Mouse (Mus musculus) layer of hippocampus, adult 8-10 months (tissue): Measurements from ENCODE around the gene Selenbp1. TPM values are rescaled to one million over a fixed set of nuclear protein-coding genes. Genes with fewer than 3 reads are reported as not detected.
"Not testable (repeated sequence)": the region's sequence is repeated elsewhere in the genome, so short reads cannot be mapped to it uniquely, and the experiment has no call there.

ENCODE experiments used
- DNase-seq, 2 experiments: peaks; one replicate each; pipeline ENCODE4 v3.0.0; 2022; ENCODE audit warnings: low spot score in 2 of 2
- total RNA-seq, 4 experiments: library from RNA; stranded (reverse); gene quantifications; 2 replicates each; pipeline ENCODE4 v1.2.4; 2022

Selenbp1 gene
- total RNA-seq, 4 experiments from 2014 or later = 11.1 to 14.5 (median 12.5) TPM

GRCm38 (mm10) chr3:94932279-94932678, 577 bp upstream of the Selenbp1 start:
- DNase-seq = not testable (repeated sequence)

GRCm38 (mm10) chr3:94933604-94934003, 748 bp downstream of the Selenbp1 start:
- not testable (repeated sequence) for DNase-seq

DNA sequence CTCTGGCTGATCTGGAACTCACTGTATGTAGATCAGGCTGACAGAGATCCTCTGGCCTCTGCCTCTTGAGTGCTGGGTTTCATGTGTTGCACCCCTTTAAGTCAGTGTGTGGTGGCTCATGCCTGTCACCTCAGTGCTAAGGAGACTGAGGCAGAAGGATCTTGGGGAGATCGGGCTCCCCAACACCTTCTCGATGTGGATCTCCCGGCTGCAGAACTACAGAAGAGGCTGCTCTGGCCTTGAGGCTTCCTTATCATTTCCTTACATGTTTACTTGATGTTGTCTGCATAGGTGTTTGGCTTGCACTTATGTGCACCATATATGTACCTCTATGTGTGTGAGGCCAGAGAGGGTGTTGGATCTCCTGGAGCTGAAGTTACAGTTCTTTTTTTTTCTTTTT, 1.7 kb downstream of the Selenbp1 start:
- not testable (repeated sequence) for DNase-seq

DNA sequence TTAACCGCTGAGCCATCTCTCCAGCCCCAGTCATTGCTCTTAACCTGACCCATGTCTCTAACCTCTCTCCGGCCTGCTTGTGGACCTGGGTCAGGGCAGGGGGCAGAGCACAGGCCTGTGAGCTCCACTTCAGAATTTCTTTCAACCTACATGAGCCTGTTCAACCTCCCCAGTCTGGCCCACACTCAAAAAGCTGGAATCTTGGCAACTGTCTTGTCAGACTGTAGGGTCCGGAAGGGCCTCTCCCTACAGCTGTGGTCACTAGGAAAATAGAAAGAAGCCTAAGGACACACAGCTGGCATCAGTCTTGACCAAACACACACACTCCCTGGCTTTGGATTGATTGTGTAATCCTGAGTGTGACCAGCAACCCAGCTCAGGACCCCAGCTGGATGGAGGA, 2.5 kb downstream of the Selenbp1 start:
- DNase-seq = not testable (repeated sequence)

DNA sequence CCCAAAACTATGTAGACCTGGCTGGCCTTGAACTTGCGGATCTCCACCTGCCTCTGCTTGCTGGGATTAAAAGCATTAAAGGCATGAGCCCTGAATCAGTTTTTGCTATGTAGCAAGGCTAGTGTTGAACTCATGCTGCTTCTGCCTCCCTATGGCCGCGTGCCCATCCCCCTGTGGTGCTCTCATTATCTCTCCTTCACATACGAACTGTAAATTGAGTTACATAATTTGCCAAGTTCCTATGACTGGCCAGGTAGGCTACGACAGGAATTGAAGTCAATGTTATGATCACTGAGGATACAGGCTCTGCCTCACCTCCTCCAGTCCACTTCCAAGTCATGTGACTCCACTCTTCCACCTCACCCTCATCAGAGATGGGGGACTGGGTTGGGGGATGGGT, 3.3 kb downstream of the Selenbp1 start:
- DNase-seq = not testable (repeated sequence)

DNA sequence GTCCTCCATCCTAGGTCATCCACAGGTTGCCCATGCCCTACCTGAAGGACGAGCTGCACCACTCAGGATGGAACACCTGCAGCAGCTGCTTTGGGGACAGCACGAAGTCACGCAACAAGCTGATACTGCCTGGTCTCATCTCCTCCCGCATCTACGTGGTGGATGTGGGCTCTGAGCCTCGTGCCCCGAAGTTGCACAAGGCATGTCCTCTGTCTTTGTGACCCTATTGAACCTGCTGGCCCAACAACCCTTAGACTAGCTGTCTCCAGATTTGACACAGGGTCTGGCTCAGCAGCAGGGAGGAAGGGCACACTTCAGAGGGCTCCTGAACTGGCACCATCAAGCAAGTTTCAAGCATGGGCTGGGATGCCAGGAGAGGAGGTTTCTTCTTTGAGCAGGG, 4.3 kb downstream of the Selenbp1 start:
- not testable (repeated sequence) for DNase-seq

- DNase-seq = not testable (repeated sequence)
Observed at GRCm38 (mm10) chr3:94940033-94940432, 7.2 kb downstream of the Selenbp1 start.

DNA sequence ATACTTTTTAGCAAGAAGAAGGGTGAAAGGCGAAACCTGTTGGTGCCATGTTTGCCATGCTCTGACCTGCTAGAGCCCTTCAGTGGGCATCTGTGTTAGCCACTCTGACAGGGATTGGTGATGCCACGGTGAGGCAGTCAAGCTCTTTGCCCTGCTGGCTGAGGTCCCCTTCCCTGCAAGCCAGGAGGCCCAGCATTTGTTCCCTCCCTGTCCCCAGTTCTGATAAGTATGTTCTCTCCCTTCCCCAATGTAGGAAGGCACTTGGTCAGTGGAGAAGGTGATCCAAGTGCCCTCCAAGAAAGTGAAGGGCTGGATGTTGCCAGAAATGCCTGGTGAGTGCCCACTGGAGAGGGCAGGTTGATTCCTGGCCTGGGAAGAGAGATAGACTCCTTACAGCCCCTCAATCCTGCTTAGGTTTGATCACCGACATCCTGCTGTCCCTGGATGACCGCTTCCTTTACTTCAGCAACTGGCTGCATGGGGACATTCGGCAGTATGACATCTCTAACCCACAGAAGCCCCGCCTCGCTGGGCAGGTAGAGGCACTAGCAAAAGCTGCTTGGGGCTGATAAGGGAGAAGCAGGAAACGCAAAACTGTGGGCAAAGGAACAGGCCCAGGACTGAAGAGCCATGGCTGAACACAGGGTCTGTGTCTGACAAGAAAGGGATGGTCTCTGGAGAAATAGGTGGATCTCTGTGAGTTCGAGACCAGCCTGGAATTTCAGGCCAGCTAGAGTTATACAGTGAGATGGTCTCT, 9.5 kb downstream of the Selenbp1 start:
- DNase-seq = not testable (repeated sequence)

DNA sequence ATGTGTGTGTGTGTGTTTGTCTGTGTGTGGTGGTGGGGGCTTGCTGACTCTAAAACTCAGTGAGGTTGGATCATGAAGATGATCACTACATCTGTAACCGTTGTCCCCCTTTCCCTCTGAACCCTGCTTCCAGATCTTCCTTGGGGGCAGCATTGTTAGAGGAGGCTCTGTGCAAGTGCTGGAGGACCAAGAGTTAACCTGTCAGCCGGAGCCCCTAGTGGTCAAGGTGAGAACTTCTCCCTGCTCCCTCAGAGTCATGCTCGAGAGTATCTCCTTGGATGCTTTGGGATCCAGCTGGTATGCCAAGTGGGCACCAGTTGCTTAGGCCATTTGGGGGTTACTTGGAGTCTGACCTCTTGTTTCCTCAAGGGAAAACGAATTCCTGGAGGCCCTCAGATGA, 10.8 kb downstream of the Selenbp1 start:
- not testable (repeated sequence) for DNase-seq

- no peak for DNase-seq
Observed at GRCm38 (mm10) chr3:94948066-94948614, 15.3 kb downstream of the Selenbp1 start.

- DNase-seq = no peak
Observed at GRCm38 (mm10) chr3:94949645-94950044, 16.8 kb downstream of the Selenbp1 start.

DNA sequence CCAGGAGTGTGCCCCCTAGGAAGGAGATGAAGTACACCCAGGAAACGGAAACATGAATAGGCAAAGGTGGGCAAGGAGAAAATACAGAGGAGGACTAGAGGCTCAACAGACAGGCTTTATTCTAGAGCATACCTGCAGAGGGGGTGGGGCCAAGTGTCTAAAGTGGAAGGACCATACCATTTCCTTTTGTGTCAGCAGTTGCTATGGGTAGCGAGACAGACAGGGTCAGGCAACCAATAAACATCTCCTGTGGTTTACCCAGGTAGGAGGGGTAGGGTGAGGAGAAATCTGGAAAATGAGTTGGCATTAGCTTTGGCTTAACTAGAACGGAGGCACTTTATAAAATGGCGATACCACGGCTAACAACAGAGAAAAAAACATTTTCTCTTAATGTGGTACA, 19.9 kb downstream of the Selenbp1 start:
- DNase-seq = no peak

DNA sequence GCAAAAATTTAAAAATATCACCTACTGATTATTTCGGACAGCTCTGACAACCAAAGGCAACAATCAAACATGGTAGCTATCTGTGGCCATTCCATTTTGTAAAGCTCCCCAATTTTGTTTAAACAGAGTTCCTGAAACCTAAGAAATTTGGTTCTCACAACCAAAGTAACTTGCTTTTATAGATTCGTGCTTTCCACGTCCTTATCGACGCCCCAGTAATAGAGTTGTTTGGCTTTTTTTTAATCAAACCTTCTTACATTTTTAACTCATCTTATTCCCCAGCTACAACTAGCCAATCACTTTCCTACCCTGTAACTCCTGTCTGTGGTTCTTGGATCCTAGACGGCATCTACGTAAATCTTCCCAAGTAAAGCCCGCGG, 20.5 kb downstream of the Selenbp1 start:
- no peak for DNase-seq

DNA sequence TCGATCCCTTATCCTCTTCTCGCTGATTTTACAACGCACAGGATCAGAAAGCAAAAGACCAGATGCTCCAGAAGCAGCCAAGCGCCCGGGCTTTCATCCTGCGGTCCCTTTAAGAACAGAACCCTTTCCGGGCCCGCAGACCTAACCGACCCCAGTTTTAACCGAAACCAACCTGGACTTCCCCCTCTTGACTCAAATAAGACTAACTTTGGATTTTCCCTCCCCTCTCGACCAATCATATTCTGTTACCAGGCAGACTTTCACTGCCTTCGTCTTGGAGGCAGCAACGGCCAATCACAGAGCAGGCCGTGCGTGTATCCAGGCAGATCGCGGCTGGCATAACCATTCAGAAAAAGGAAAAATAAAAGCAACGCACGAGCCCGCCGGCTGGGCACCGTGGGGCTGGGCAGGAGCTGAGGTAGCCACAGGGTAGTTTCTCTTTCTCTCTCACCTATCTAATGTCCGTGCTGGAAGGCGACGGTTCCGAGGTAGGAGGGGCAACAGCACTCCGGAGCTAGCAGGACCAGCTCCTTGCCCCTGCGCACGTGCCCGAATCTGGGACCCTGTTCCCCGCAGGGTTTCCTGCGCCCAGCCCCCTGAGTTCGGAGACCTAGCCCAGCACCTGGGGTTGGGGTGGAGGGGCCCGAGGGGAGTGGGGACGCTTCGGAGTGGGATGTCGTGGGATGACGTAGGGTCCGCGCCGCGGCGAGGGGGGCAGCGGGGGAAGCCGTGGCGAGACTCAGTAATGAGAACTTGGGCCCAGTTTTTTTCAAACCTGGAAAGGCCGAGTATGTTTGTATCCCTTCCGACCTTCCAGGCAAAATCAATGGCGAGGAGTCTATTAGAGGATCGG, 21.1 kb downstream of the Selenbp1 start, which contains the start of gene Rfx5:
Gene Rfx5 (plus strand): TSS at position 312 of the 853 bp plus-strand sequence.
- peak; percentile 91 to 95 for DNase-seq

- no peak for DNase-seq
Observed at GRCm38 (mm10) chr3:94958295-94958694, 25.4 kb downstream of the Selenbp1 start.

DNA sequence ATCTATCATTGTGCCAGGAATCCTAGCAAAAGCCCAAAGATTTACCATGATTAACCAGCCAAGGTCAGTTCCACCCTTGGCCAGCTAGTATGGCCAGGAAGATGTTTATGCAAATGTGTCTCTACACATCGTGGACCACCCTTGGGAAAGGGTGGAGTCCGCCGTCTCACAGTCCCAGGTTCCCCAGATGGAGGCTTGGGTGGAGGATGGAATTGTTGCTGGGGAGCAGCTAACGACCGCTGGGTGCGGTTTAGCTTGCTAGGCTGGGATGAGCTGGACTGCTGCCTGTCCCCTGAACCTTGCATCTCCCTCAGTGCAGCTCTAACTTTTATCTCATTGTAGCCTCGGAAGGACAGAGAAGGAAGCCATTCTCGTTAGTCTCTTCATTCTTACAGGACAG, 27.0 kb downstream of the Selenbp1 start:
- DNase-seq = no peak

- no peak for DNase-seq
Observed at GRCm38 (mm10) chr3:94960322-94960721, 27.5 kb downstream of the Selenbp1 start.

DNA sequence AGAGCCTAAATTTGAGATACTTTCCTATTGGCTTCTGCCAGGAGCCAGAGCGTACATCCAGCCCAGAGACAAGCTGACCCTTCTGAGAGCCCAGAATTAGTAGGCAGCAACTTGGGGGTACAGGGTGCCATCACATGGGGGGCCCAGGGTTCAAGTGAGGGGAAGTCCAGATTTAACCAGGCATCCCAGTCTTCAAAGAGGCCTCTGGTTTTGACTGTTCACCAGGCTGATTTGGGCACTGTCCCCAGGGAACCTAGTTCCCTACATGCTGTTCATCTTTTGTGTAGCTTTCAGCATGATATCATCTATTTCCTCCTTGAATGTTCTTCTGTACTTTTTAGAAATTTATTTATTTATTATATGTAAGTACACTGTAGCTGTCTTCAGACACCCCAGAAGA, 32.1 kb downstream of the Selenbp1 start:
- DNase-seq = no peak

- DNase-seq = no peak
Observed at GRCm38 (mm10) chr3:94965878-94966277, 33.0 kb downstream of the Selenbp1 start.

GRCm38 (mm10) chr3:94972552-94972951, 39.7 kb downstream of the Selenbp1 start:
- no peak for DNase-seq

DNA sequence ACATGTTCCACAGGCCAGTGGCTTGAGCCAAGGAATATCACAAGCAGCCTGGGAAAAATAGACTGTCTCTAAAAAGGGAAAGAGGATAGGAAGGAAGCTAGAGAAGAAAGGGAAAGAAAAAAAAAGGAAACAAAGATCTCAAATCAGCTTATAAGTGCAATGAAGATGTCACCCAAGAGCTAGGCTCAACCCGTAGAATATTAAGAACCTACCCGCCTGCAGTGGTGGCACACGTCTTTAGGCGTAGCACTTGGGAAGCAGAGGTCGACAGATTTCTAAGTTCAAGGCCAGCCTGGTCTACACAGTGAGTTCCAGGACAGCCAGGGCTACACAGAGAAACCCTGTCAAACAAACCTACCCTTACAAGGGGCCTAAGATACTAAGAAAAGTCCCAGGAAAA, 40.8 kb downstream of the Selenbp1 start:
- DNase-seq = no peak

DNA sequence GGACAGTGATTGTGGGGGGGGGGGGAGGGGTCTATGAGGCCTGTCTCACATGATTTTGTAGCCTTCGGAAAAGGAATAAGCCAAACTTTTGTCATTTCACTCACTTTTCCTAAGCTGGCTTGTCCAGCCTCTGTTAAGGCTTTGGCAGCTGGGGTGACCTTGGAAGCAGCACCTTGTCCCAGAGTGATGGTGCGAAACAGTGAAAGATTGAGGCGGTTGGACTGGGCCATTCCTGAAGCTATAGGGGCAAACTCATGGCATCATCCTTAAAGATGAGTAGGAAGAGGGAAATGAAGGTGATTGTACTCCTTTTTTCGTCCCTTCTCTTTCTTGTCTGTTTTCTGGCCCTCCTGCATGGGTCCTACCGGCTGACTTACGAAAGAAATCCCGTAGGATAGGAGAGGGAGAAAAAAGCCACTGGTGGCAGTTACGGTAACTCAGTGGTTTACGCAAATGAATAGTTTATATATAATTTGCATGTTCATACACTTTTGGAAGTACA, 41.2 kb downstream of the Selenbp1 start:
- no peak for DNase-seq
